Mouse (Mus musculus): ENCODE data around the gene Kif3c.

DNA sequence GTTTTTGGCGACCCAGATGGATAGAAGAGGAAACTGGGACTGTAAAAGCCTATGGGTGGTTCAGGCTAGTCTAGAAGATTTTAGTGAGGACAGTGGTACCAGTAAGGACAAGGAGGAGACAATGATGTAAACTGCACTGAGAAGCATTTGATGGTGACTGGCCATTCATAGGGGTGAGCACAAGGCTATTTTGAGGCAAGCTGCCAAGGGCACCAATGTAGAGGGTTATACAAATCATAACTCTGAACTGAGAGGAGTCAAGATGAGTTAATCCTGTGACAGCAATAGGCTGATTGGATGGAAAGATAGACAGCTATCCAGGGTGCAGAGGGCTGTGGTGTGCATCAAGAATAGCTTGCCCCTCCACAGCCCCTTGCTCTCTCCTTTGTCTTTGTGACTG is 19.9 kb downstream of the Kif3c start:
- TF ChIP-seq CTCF (IDR thresholded peaks at IDR 0.05; ENCODE audit: low read depth), result no peak
- no peak for TF ChIP-seq EP300 (IDR thresholded peaks at IDR 0.05; ENCODE audit: low read depth)
